Mouse (Mus musculus) ES-E14 (cell line): ENCODE measurements around the gene Actb.

ENCODE experiments used
- CHD2 ChIP-seq: IDR thresholded peaks from 2 replicates; pipeline ENCODE4 v1.6.1; 2014; ENCODE audit warnings: mild to moderate bottlenecking, low read depth, low read length, inconsistent platforms
- HCFC1 ChIP-seq: IDR thresholded peaks from 2 replicates; pipeline ENCODE4 v1.6.1; 2012; ENCODE audit warnings: low read length, inconsistent platforms, borderline replicate concordance; ENCODE audit not compliant: insufficient read depth
- MAFK ChIP-seq: IDR thresholded peaks from 2 replicates; pipeline ENCODE4 v1.6.1; 2014; ENCODE audit warnings: mild to moderate bottlenecking, low read depth, low read length, inconsistent platforms; ENCODE audit not compliant: insufficient read depth
- ZC3H11A ChIP-seq: IDR thresholded peaks from 2 replicates; pipeline ENCODE4 v1.6.1; 2012; ENCODE audit warnings: low read depth, mild to moderate bottlenecking, inconsistent platforms, low read length, borderline replicate concordance
- ZNF384 ChIP-seq: IDR thresholded peaks from 2 replicates; pipeline ENCODE4 v1.6.1; 2012; ENCODE audit warnings: low read depth, low read length, inconsistent platforms

GRCm38 (mm10) chr5:142891396-142891795, 15.2 kb downstream of the Actb start:
- TF ChIP-seq MAFK (no peak), CHD2 (no peak), HCFC1 (no peak), ZC3H11A (no peak), ZNF384 (no peak)
